8 mouse cellular contexts compared by ENCODE assay signal in the genomic region with DNA sequence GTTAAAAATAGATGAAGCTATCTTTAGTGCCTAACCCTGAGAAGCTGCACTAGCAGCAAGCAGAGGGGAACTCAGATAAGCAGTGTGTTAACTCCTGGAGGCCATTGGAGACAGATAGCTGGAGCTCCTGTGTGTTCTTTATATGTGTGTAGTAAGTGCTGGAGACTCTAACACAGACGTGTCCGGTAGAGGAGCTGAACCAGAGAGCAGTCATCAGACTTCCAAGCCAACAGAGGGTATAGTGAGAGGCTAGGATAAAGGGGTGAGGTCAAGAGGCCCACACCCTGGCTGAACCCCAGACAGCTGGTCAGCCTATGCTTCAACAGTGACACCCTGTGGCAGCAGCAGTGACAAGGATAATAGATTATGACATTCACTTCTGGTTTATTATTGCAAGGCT.
DNase-seq lines count a peak whose midpoint lies in the region; ATAC-seq and TF ChIP-seq lines count a peak whose summit lies in the region.

No protein-coding gene starts in this region.

- 40% methylated on average over 2 of the region's 2 CpGs for WGBS in midbrain, embryonic 10.5 days
- 23% methylated on average over 2 of the region's 2 CpGs for WGBS in midbrain, embryonic 15.5 days
- 26% methylated on average over 2 of the region's 2 CpGs for WGBS in hindbrain, embryonic 13.5 days
- WGBS in midbrain, embryonic 14.5 days: 35% methylated on average over 2 of the region's 2 CpGs

- no peak overlapping the region for H3K4me2 ChIP-seq in midbrain, embryonic 15.5 days
- H3K4me2 ChIP-seq in hindbrain, embryonic 13.5 days: no peak overlapping the region
- no peak overlapping the region for H3K4me2 ChIP-seq in midbrain, embryonic 14.5 days (ENCODE audit: low read length)

- no peak for ATAC-seq in midbrain, embryonic 15.5 days (replicated peaks)
- ATAC-seq in hindbrain, embryonic 13.5 days (ENCODE audit: low FRiP score): peak; percentile 32; the same call in 1 of the 2 replicates
- ATAC-seq in midbrain, embryonic 14.5 days (ENCODE audit: low FRiP score, low TSS enrichment): no peak; the same call in 1 of the 2 replicates

- H3K27me3 ChIP-seq in midbrain, embryonic 10.5 days (ENCODE audit: low read depth, poor library complexity, severe bottlenecking): no peaks in the 10 kb centered on the region
- no peaks in the 10 kb centered on the region for H3K27me3 ChIP-seq in midbrain, embryonic 15.5 days (replicated peaks)
- no peaks in the 10 kb centered on the region for H3K27me3 ChIP-seq in hindbrain, embryonic 13.5 days
- no peaks in the 10 kb centered on the region for H3K27me3 ChIP-seq in midbrain, embryonic 14.5 days (ENCODE audit: control insufficient read depth, insufficient read depth, low read length)

- H3K9ac ChIP-seq in midbrain, embryonic 15.5 days: no peak overlapping the region
- no peak overlapping the region for H3K9ac ChIP-seq in hindbrain, embryonic 13.5 days
- no peak overlapping the region for H3K9ac ChIP-seq in midbrain, embryonic 14.5 days (replicated peaks; ENCODE audit: low read length)

- TF ChIP-seq CTCF in gastrocnemius, adult 2 months (IDR thresholded peaks at IDR 0.05): no peak

- peak; percentile 39 for DNase-seq in midbrain, embryonic 10.5 days (ENCODE audit: low spot score)
- peak; percentile 18 for DNase-seq in embryo, embryonic 9.5 days (ENCODE audit: extremely low spot score)
- DNase-seq in midbrain, embryonic 14.5 days: peak; percentile 25
- no peak for DNase-seq in gastrocnemius, adult 2 months
- DNase-seq in MN1 (ENCODE audit: low spot score): no peak
- DNase-seq in lung, postnatal 10 days: no peak

- intact Hi-C loops in gastrocnemius, adult 2 months (cut with DNase I): no loop called here

- no peaks in the 10 kb centered on the region for H3K4me1 ChIP-seq in midbrain, embryonic 10.5 days
- H3K4me1 ChIP-seq in midbrain, embryonic 15.5 days: no peaks in the 10 kb centered on the region
- no peaks in the 10 kb centered on the region for H3K4me1 ChIP-seq in hindbrain, embryonic 13.5 days (replicated peaks)
- no peaks in the 10 kb centered on the region for H3K4me1 ChIP-seq in midbrain, embryonic 14.5 days (ENCODE audit: control insufficient read depth, insufficient read depth, low read length)

- H3K36me3 ChIP-seq in midbrain, embryonic 10.5 days: no peaks in the 10 kb centered on the region
- H3K36me3 ChIP-seq in midbrain, embryonic 15.5 days (replicated peaks): no peaks in the 10 kb centered on the region
- H3K36me3 ChIP-seq in hindbrain, embryonic 13.5 days: no peaks in the 10 kb centered on the region
- H3K36me3 ChIP-seq in midbrain, embryonic 14.5 days (ENCODE audit: control insufficient read depth, insufficient read depth, low read length): no peaks in the 10 kb centered on the region

- H3K4me3 ChIP-seq in midbrain, embryonic 10.5 days: no peak overlapping the region
- no peak overlapping the region for H3K4me3 ChIP-seq in midbrain, embryonic 15.5 days
- H3K4me3 ChIP-seq in hindbrain, embryonic 13.5 days: no peak overlapping the region
- H3K4me3 ChIP-seq in midbrain, embryonic 14.5 days (replicated peaks; ENCODE audit: low read depth, low read length): no peak overlapping the region
- H3K4me3 ChIP-seq in gastrocnemius, adult 2 months: no peak overlapping the region

- no peak overlapping the region for H3K27ac ChIP-seq in midbrain, embryonic 10.5 days (replicated peaks)
- H3K27ac ChIP-seq in midbrain, embryonic 15.5 days: no peak overlapping the region
- no peak overlapping the region for H3K27ac ChIP-seq in hindbrain, embryonic 13.5 days
- no peak overlapping the region for H3K27ac ChIP-seq in midbrain, embryonic 14.5 days (replicated peaks; ENCODE audit: low read depth, low read length)
- no peak overlapping the region for H3K27ac ChIP-seq in gastrocnemius, adult 2 months

- no peaks in the 10 kb centered on the region for H3K9me3 ChIP-seq in midbrain, embryonic 10.5 days (replicated peaks)
- no peaks in the 10 kb centered on the region for H3K9me3 ChIP-seq in midbrain, embryonic 15.5 days
- H3K9me3 ChIP-seq in hindbrain, embryonic 13.5 days: no peaks in the 10 kb centered on the region
- H3K9me3 ChIP-seq in midbrain, embryonic 14.5 days (ENCODE audit: control insufficient read depth, low read length): no peaks in the 10 kb centered on the region

Comparison
In these comparisons a context has a peak if more than half of its experiments do, and no peak if none do; other contexts are left out.
1. DNase-seq: peak in midbrain, embryonic 10.5 days (single experiment), embryo, embryonic 9.5 days (single experiment) and midbrain, embryonic 14.5 days (single experiment); none in gastrocnemius, adult 2 months (single experiment), MN1 (single experiment) and lung, postnatal 10 days (single experiment).